1 mouse cellular context compared by ENCODE assay signal in genomic region chr15:100635851-100636645, GRCm38 (mm10).
TF ChIP-seq lines count a peak whose summit lies in the region.

No protein-coding gene starts in this region.

TF ChIP-seq in MEL, 35 proteins besides CTCF, POLR2A, EP300 and RAD21:
- TF ChIP-seq RCOR1 (IDR thresholded peaks at IDR 0.05; ENCODE audit: low read depth, low read length): no peak
- TF ChIP-seq GABPA (IDR thresholded peaks at IDR 0.05; ENCODE audit: low read depth, low read length): no peak
- no peak for TF ChIP-seq NRF1 (IDR thresholded peaks at IDR 0.05; ENCODE audit: insufficient read depth, low read depth, low read length, poor library complexity, severe bottlenecking)
- no peak for TF ChIP-seq ETS1 (IDR thresholded peaks at IDR 0.05; ENCODE audit: low read depth, low read length)
- TF ChIP-seq E2F4 (IDR thresholded peaks at IDR 0.05; ENCODE audit: borderline replicate concordance, low read depth, low read length): no peak
- no peak for TF ChIP-seq ZMIZ1 (IDR thresholded peaks at IDR 0.05; ENCODE audit: low read depth, low read length)
- no peak for TF ChIP-seq HCFC1 (IDR thresholded peaks at IDR 0.05; ENCODE audit: low read depth, low read length)
- TF ChIP-seq CHD1 (IDR thresholded peaks at IDR 0.05; ENCODE audit: low read depth, low read length): no peak
- no peak for TF ChIP-seq TCF12 (IDR thresholded peaks at IDR 0.05; ENCODE audit: low read depth, low read length)
- TF ChIP-seq USF2 (IDR thresholded peaks at IDR 0.05; ENCODE audit: borderline replicate concordance in 1 of 2, insufficient read depth in 1 of 2, low read depth in 1 of 2, low read length in 2 of 2): no peak
- no peak for TF ChIP-seq CHD2 (IDR thresholded peaks at IDR 0.05; ENCODE audit: low read length)
- TF ChIP-seq ZC3H11A (IDR thresholded peaks at IDR 0.05; ENCODE audit: low read depth, low read length): no peak
- no peak for TF ChIP-seq USF1 (IDR thresholded peaks at IDR 0.05; ENCODE audit: low read depth, low read length)
- no peak for TF ChIP-seq MAZ (IDR thresholded peaks at IDR 0.05; ENCODE audit: low read depth, low read length)
- no peak for TF ChIP-seq ELF1 (IDR thresholded peaks at IDR 0.05; ENCODE audit: low read depth, low read length)
- no peak for TF ChIP-seq ZKSCAN1 (IDR thresholded peaks at IDR 0.05; ENCODE audit: low read depth, low read length)
- no peak for TF ChIP-seq NELFE (IDR thresholded peaks at IDR 0.05; ENCODE audit: low read depth, low read length)
TF ChIP-seq in MEL: peak in this region for 0.
